Mouse (Mus musculus): ENCODE measurements around the gene Fam3b.

- no peak for TF ChIP-seq CTCF (IDR thresholded peaks at IDR 0.05; ENCODE audit: insufficient read depth, low read depth, low read length)
- no peak for TF ChIP-seq POLR2A (IDR thresholded peaks at IDR 0.05; ENCODE audit: insufficient read depth, low read depth, low read length)
Observed at GRCm38 (mm10) chr16:97438191-97438590, 76.4 kb downstream of the Fam3b start.
